Mouse (Mus musculus) intestine, embryonic 16.5 days (tissue): Measurements from ENCODE around the gene Slfn1. TPM values are rescaled to one million over a fixed set of nuclear protein-coding genes. Genes with fewer than 3 reads are reported as not detected.
"Not testable (repeated sequence)": the region's sequence is repeated elsewhere in the genome, so short reads cannot be mapped to it uniquely, and the experiment has no call there.

Experiments used
- ATAC-seq: fragments of 200-750 bp; cut with Nextera tagmentation; 2 replicates; pipeline ENCODE4 v1.8.0; 2017; ENCODE audit warnings: moderate TSS enrichment, moderate library complexity
- H3K27ac ChIP-seq: fragments of 300-500 bp; sonication (generic); 2 replicates; pipeline ENCODE4 v1.5.1; 2014; ENCODE audit warnings: mild to moderate bottlenecking, low read length
- H3K27me3 ChIP-seq: fragments of 300-500 bp; sonication (generic); replicated peaks from 2 replicates; pipeline ENCODE4 v1.6.1; 2014; ENCODE audit warnings: low read length, control low read depth, mixed read lengths; ENCODE audit not compliant: control insufficient read depth, insufficient read depth
- H3K36me3 ChIP-seq: fragments of 300-500 bp; sonication (generic); 2 replicates; pipeline ENCODE4 v1.6.1; 2014; ENCODE audit warnings: low read length, control low read depth; ENCODE audit not compliant: control insufficient read depth, insufficient read depth
- H3K4me1 ChIP-seq: fragments of 300-500 bp; sonication (generic); 2 replicates; pipeline ENCODE4 v1.6.1; 2014; ENCODE audit warnings: low read length, control low read depth, mixed read lengths; ENCODE audit not compliant: control insufficient read depth, insufficient read depth
- H3K4me2 ChIP-seq: fragments of 300-500 bp; sonication (generic); 2 replicates; pipeline ENCODE4 v1.6.1; 2014; ENCODE audit warnings: low read depth, low read length, control low read depth
- H3K4me3 ChIP-seq: fragments of 300-500 bp; sonication (generic); 2 replicates; pipeline ENCODE4 v1.5.1; 2014; ENCODE audit warnings: mild to moderate bottlenecking, low read length
- H3K9ac ChIP-seq: fragments of 300-500 bp; sonication (generic); 2 replicates; pipeline ENCODE4 v1.6.1; 2014; ENCODE audit warnings: low read depth, low read length
- H3K9me3 ChIP-seq: fragments of 300-500 bp; sonication (generic); 2 replicates; pipeline ENCODE4 v1.6.1; 2016; ENCODE audit warnings: low read length, control low read depth; ENCODE audit not compliant: control insufficient read depth
- WGBS: fragments of 180-500 bp; shearing (Covaris S2); extraction: QIAGEN DNeasy Blood & Tissue Kit; methylation state at CpG from one replicate; pipeline ENCODE4 v1.1.7; 2014; 5-methylcytosine and 5-hydroxymethylcytosine counted together
- polyA plus RNA-seq: library from polyadenylated mRNA; unstranded; fragments of >200 nt; fragmentation: Nextera tagmentation; extraction: Ambion mirVana; gene quantifications from 2 replicates; pipeline ENCODE4 v1.2.1, GENCODE M21; 2015

Slfn1 gene
- polyA plus RNA-seq, 1 experiment from 2014 or later, result 0.70 TPM

- Histone ChIP-seq H3K36me3 (no peaks in the 10 kb centered on the region), H3K27me3 (no peaks in the 10 kb centered on the region), H3K4me2 (no peak overlapping the region), H3K9ac (no peak overlapping the region), H3K9me3 (no peaks in the 10 kb centered on the region), H3K4me3 (no peak overlapping the region), H3K4me1 (no peaks in the 10 kb centered on the region), H3K27ac (no peak overlapping the region)
- ATAC-seq, result no peak
- WGBS, result 88% methylated on average over 10 of the region's 10 CpGs
Measured at GRCm38 (mm10) chr11:83084761-83085160, 31.9 kb upstream of the Slfn1 start.

DNA sequence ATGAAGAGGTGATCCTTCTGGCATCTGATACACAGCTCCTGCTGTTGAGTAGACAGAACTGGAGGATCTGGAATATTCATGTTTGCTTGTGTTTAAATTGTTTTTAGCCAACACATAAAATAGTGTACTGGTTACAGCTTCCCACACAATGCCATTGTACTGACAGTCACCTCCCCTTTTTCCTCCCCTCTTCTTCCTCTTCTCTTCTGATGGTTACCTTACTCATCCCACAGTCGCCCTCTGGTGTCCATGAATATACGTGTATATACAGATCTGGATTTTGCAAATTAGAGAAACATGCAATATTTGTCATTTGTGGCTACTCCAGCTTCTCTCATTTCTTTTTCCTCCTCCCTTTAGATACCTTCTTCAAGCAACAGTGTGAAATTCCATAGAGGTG, 1.5 kb upstream of the Slfn1 start:
- Histone ChIP-seq H3K4me1 (no peaks in the 10 kb centered on the region), H3K4me2 (no peak overlapping the region), H3K36me3 (no peaks in the 10 kb centered on the region), H3K27ac (no peak overlapping the region), H3K4me3 (no peak overlapping the region), H3K9me3 (no peaks in the 10 kb centered on the region), H3K27me3 (no peaks in the 10 kb centered on the region), H3K9ac (no peak overlapping the region)
- WGBS, result 23% methylated on average over 2 of the region's 2 CpGs
- ATAC-seq, result no peak

GRCm38 (mm10) chr11:83118056-83118455, 1.4 kb downstream of the Slfn1 start:
- H3K4me1 ChIP-seq, result no peaks in the 10 kb centered on the region
- no peak overlapping the region for H3K4me2 ChIP-seq
- WGBS, result 33% methylated on average over 3 of the region's 3 CpGs
- ATAC-seq, result no peak
- no peak overlapping the region for H3K9ac ChIP-seq
- no peaks in the 10 kb centered on the region for H3K36me3 ChIP-seq
- no peak overlapping the region for H3K27ac ChIP-seq
- no peaks in the 10 kb centered on the region for H3K27me3 ChIP-seq
- no peaks in the 10 kb centered on the region for H3K9me3 ChIP-seq
- H3K4me3 ChIP-seq, result no peak overlapping the region

DNA sequence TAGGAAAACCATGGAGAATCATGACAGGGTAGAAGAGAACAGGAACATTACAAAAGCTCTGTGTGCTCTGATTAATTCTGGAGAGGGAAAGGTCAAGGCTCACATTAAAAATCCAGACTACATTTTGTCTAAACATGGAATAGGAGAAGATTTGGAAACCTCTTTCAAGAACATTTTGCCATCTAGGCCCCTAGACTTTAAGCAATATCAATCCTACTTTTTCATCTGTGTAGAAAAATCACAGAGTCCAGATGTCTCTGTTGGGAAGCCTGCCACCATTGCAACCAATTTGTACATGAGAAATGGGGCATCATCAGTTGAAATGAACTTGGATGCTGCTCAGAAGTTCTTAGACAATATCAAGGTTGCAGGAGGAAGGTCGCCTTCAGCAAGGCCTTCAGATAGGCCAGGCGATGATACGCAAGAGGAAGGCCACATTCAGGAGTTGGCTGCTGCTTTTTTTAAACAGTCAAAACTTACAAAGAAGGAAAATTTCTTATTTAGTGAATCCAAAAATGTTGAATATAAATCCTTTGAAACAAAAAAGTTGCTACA, 4.6 kb downstream of the Slfn1 start:
- no peak overlapping the region for H3K27ac ChIP-seq
- H3K4me3 ChIP-seq, result no peak overlapping the region
- no peaks in the 10 kb centered on the region for H3K4me1 ChIP-seq
- H3K9me3 ChIP-seq, result no peaks in the 10 kb centered on the region
- whole genome bisulfite sequencing, result 93% methylated on average over 3 of the region's 3 CpGs
- no peaks in the 10 kb centered on the region for H3K36me3 ChIP-seq
- no peak for ATAC-seq
- H3K27me3 ChIP-seq, result no peaks in the 10 kb centered on the region
- H3K9ac ChIP-seq, result no peak overlapping the region
- no peak overlapping the region for H3K4me2 ChIP-seq

DNA sequence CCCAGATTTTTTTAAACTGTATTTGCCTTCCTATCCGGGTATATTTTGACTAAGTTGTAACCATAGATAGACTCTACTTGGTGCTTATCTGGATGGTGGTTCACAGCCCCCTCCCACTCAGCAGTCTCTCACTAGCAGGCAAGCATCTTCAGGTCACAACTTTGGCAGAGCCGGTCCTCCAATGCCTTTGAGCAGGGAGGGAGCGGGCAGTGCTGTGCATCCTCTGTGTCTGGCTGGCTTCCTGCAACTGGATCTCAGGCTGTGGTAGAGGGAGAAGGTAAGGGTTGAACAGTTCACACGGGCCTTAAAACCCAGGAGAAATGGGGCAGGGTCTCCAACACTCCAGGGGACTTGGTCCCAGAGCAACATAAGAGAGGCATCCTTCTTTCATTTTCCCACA, 6.5 kb downstream of the Slfn1 start:
- Histone ChIP-seq H3K27ac (no peak overlapping the region), H3K4me1 (no peaks in the 10 kb centered on the region), H3K4me2 (no peak overlapping the region), H3K36me3 (no peaks in the 10 kb centered on the region), H3K9me3 (no peaks in the 10 kb centered on the region), H3K9ac (no peak overlapping the region), H3K4me3 (no peak overlapping the region), H3K27me3 (no peaks in the 10 kb centered on the region)
- 69% methylated on average over 4 of the region's 4 CpGs for WGBS
- ATAC-seq, result no peak

DNA sequence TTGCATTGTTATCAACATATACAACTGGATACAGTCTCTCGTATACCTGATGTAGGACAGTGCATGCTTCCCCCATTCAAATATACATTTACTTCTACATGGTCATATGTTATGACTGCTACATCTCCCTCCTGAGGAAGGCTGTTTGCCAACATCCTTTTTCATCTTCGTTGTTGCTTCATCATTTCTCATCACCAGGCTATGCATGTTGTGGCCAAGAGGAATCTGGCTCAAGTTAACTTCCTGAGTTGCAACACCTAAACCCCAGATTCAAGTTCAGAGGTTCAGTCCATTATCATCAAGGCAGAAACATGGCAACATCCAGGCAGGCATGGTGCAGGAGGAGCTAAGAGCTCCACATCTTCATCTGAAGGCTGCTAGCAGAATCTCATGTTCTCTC, 8.3 kb downstream of the Slfn1 start:
- no peaks in the 10 kb centered on the region for H3K36me3 ChIP-seq
- no peak overlapping the region for H3K27ac ChIP-seq
- no peak overlapping the region for H3K4me3 ChIP-seq
- no peak for ATAC-seq
- H3K9me3 ChIP-seq, result no peaks in the 10 kb centered on the region
- H3K9ac ChIP-seq, result no peak overlapping the region
- WGBS, result 75% methylated on average over 2 of the region's 2 CpGs
- H3K4me2 ChIP-seq, result no peak overlapping the region
- H3K4me1 ChIP-seq, result no peaks in the 10 kb centered on the region
- no peaks in the 10 kb centered on the region for H3K27me3 ChIP-seq

- H3K9me3 ChIP-seq, H3K27me3 ChIP-seq, H3K27ac ChIP-seq, H3K4me3 ChIP-seq, H3K4me2 ChIP-seq, H3K4me1 ChIP-seq, H3K9ac ChIP-seq, ATAC-seq, H3K36me3 ChIP-seq: not testable (repeated sequence)
- no CpG with 5 or more reads among the region's 1 CpGs for WGBS
Measured at GRCm38 (mm10) chr11:83125633-83126032, 9.0 kb downstream of the Slfn1 start.

GRCm38 (mm10) chr11:83137253-83137652, 20.6 kb downstream of the Slfn1 start:
- not testable (repeated sequence) for H3K4me3 ChIP-seq, H3K27ac ChIP-seq, H3K36me3 ChIP-seq, ATAC-seq, H3K9ac ChIP-seq, H3K27me3 ChIP-seq, H3K4me1 ChIP-seq, H3K9me3 ChIP-seq, H3K4me2 ChIP-seq
- no CpG with 5 or more reads among the region's 2 CpGs for WGBS

DNA sequence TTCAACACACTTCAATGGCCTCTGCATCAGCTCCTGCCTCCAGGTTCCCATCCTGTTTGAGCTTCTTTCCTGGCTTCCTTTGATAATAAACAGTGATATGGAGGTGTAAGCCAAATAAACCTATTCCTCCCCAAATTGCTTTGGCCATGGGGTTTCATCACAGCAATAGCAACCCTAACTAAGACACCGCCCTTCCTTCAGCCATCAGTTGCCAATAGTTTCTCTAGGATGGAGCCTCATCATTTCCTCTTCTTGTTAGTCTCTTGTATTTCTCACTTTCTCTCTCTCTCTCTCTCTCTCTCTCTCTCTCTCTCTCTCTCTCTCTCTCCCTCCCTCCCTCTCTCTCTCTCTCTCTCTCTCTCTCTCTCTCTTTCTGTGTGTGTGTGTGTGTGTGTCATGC, 32.3 kb downstream of the Slfn1 start:
- no CpG with 5 or more reads among the region's 1 CpGs for WGBS
- ATAC-seq, H3K9ac ChIP-seq, H3K4me2 ChIP-seq, H3K27ac ChIP-seq, H3K27me3 ChIP-seq, H3K4me3 ChIP-seq, H3K36me3 ChIP-seq, H3K4me1 ChIP-seq, H3K9me3 ChIP-seq: not testable (repeated sequence)
